8 mouse cellular contexts compared by ENCODE assay signal in the genomic region with DNA sequence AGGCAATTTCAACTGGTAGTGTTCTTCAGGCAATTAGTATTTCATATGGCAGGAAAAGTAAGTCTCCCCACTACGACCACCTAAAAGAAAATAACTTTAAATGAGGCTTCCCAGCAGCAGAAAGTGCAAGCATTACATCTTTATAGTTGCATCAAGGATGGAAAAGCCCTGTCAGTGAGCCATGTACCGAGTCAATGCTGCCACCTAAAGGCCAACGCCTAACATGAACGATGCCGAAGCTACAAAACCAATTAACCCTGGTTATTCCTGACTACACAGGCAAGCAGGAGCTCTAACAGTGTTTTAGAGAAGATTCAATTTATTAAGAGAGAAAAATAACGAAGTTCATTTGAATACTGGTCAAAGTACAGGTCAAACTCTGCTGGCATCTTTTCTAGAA. TPM values are rescaled to one million over a fixed set of nuclear protein-coding genes. Genes with fewer than 3 reads are reported as not detected.
DNase-seq lines count a peak whose midpoint lies in the region; ATAC-seq and TF ChIP-seq lines count a peak whose summit lies in the region.

No protein-coding gene starts in this region.

- H3K4me3 ChIP-seq in liver, adult 2 months (ENCODE audit: insufficient read depth, low read depth, low read length), result no peak overlapping the region
- H3K4me3 ChIP-seq in liver, embryonic 11.5 days (ENCODE audit: low read depth, low read length), result no peak overlapping the region
- no peak overlapping the region for H3K4me3 ChIP-seq in forebrain, embryonic 11.5 days (ENCODE audit: low read depth, low read length)
- no peak overlapping the region for H3K4me3 ChIP-seq in hindbrain, embryonic 11.5 days (ENCODE audit: low read depth, low read length)
- no peak overlapping the region for H3K4me3 ChIP-seq in left cerebral cortex, adult 2 months
- no peak overlapping the region for H3K4me3 ChIP-seq in midbrain, embryonic 13.5 days (replicated peaks)

- H3K36me3 ChIP-seq in liver, adult 2 months (ENCODE audit: control insufficient read depth, insufficient read depth, low read length), result peaks cover 8% of the 10 kb centered on the region
- no peaks in the 10 kb centered on the region for H3K36me3 ChIP-seq in liver, embryonic 11.5 days (ENCODE audit: control insufficient read depth, insufficient read depth, low read length)
- no peaks in the 10 kb centered on the region for H3K36me3 ChIP-seq in forebrain, embryonic 11.5 days (ENCODE audit: control insufficient read depth, insufficient read depth, low read length)
- no peaks in the 10 kb centered on the region for H3K36me3 ChIP-seq in hindbrain, embryonic 11.5 days (ENCODE audit: control insufficient read depth, insufficient read depth, low read length)
- no peaks in the 10 kb centered on the region for H3K36me3 ChIP-seq in midbrain, embryonic 13.5 days

- no peaks in the 10 kb centered on the region; the same call in 1 of the 2 replicates for H3K4me1 ChIP-seq in liver, adult 2 months (ENCODE audit: control insufficient read depth, insufficient read depth, low read length)
- no peaks in the 10 kb centered on the region; the same call in 1 of the 2 replicates for H3K4me1 ChIP-seq in liver, embryonic 11.5 days (replicated peaks; ENCODE audit: control insufficient read depth, insufficient read depth, low read length)
- no peaks in the 10 kb centered on the region for H3K4me1 ChIP-seq in forebrain, embryonic 11.5 days (replicated peaks; ENCODE audit: control insufficient read depth, insufficient read depth, low read length)
- H3K4me1 ChIP-seq in hindbrain, embryonic 11.5 days (replicated peaks; ENCODE audit: control insufficient read depth, insufficient read depth, low read length), result no peaks in the 10 kb centered on the region
- H3K4me1 ChIP-seq in midbrain, embryonic 13.5 days (replicated peaks), result peaks cover 30% of the 10 kb centered on the region

- no peak overlapping the region for H3K4me2 ChIP-seq in liver, embryonic 11.5 days
- no peak overlapping the region for H3K4me2 ChIP-seq in forebrain, embryonic 11.5 days (ENCODE audit: low read depth, low read length, severe bottlenecking)
- H3K4me2 ChIP-seq in hindbrain, embryonic 11.5 days (replicated peaks; ENCODE audit: low read depth, low read length), result no peak overlapping the region
- H3K4me2 ChIP-seq in midbrain, embryonic 13.5 days (replicated peaks), result no peak overlapping the region

- 13% methylated on average over 6 of the region's 6 CpGs for WGBS in liver, adult 2 months
- WGBS in liver, embryonic 11.5 days, result 8% methylated on average over 6 of the region's 6 CpGs
- 8% methylated on average over 6 of the region's 6 CpGs for WGBS in forebrain, embryonic 11.5 days
- WGBS in hindbrain, embryonic 11.5 days, result 11% methylated on average over 6 of the region's 6 CpGs
- WGBS in midbrain, embryonic 13.5 days, result 2% methylated on average over 6 of the region's 6 CpGs

- intact Hi-C loops in left cerebral cortex, adult 2 months (cut with DNase I), result loop anchor here (2.0 to 10.0 kb wide), 3 partner anchors 31 to 583 kb away; a partner anchor contains a TSS

- H3K27ac ChIP-seq in liver, adult 2 months (replicated peaks; ENCODE audit: insufficient read depth, low read depth, low read length), result no peak overlapping the region
- no peak overlapping the region for H3K27ac ChIP-seq in liver, embryonic 11.5 days (ENCODE audit: low read depth, low read length)
- H3K27ac ChIP-seq in forebrain, embryonic 11.5 days (ENCODE audit: low read depth, low read length), result no peak overlapping the region
- H3K27ac ChIP-seq in hindbrain, embryonic 11.5 days (ENCODE audit: low read depth, low read length), result no peak overlapping the region
- H3K27ac ChIP-seq in left cerebral cortex, adult 2 months, result no peak overlapping the region
- H3K27ac ChIP-seq in midbrain, embryonic 13.5 days, result no peak overlapping the region

- H3K9me3 ChIP-seq in liver, embryonic 11.5 days (ENCODE audit: control insufficient read depth, low read length), result no peaks in the 10 kb centered on the region
- H3K9me3 ChIP-seq in forebrain, embryonic 11.5 days (ENCODE audit: control insufficient read depth, low read length), result no peaks in the 10 kb centered on the region
- H3K9me3 ChIP-seq in hindbrain, embryonic 11.5 days (ENCODE audit: control insufficient read depth, low read length), result no peaks in the 10 kb centered on the region
- H3K9me3 ChIP-seq in midbrain, embryonic 13.5 days, result no peaks in the 10 kb centered on the region

- no peaks in the 10 kb centered on the region for H3K27me3 ChIP-seq in liver, adult 2 months (ENCODE audit: control insufficient read depth, insufficient read depth, low read length)
- no peaks in the 10 kb centered on the region for H3K27me3 ChIP-seq in liver, embryonic 11.5 days (replicated peaks; ENCODE audit: control insufficient read depth, insufficient read depth, low read length)
- H3K27me3 ChIP-seq in forebrain, embryonic 11.5 days (ENCODE audit: control insufficient read depth, insufficient read depth, low read length), result no peaks in the 10 kb centered on the region
- H3K27me3 ChIP-seq in hindbrain, embryonic 11.5 days (ENCODE audit: control insufficient read depth, insufficient read depth, low read length), result no peaks in the 10 kb centered on the region
- H3K27me3 ChIP-seq in midbrain, embryonic 13.5 days, result no peaks in the 10 kb centered on the region

- TF ChIP-seq CTCF in liver, adult 2 months (IDR thresholded peaks at IDR 0.05; ENCODE audit: low read depth, low read length), result peak; percentile 73
- TF ChIP-seq CTCF in left cerebral cortex, adult 2 months (IDR thresholded peaks at IDR 0.05), result peak; percentile 84

- ATAC-seq in liver, embryonic 11.5 days (replicated peaks; ENCODE audit: low FRiP score), result no peak
- ATAC-seq in forebrain, embryonic 11.5 days (replicated peaks; ENCODE audit: low FRiP score), result no peak
- ATAC-seq in hindbrain, embryonic 11.5 days (ENCODE audit: low FRiP score), result no peak
- peak; percentile 48 for ATAC-seq in midbrain, embryonic 13.5 days

- peak; percentile 49 for DNase-seq in liver, adult 2 months (ENCODE audit: extremely low read depth, low read depth, low spot score)
- DNase-seq in liver, embryonic 11.5 days (ENCODE audit: low spot score), result no peak
- peak; percentile 38 for DNase-seq in c-Kit-positive CD71-negative TER-119-negative erythroid progenitor cells, embryonic 14.5 days (ENCODE audit: low read depth)
- DNase-seq in forebrain, embryonic 11.5 days (ENCODE audit: low spot score), result peak; percentile 65
- peak; percentile 75 for DNase-seq in hindbrain, embryonic 11.5 days (ENCODE audit: low spot score)
- peak; percentile 61 to 66 for DNase-seq in left cerebral cortex, adult 2 months (ENCODE audit: extremely low spot score in 1 of 2, low spot score in 2 of 2)
- peak; percentile 45 to 69 for DNase-seq in spleen, postnatal 4 days (ENCODE audit: low spot score in 2 of 2)

- no peak overlapping the region for H3K9ac ChIP-seq in liver, adult 2 months (ENCODE audit: low read depth, low read length)
- no peak overlapping the region for H3K9ac ChIP-seq in liver, embryonic 11.5 days (ENCODE audit: low read depth, low read length)
- no peak overlapping the region for H3K9ac ChIP-seq in forebrain, embryonic 11.5 days (ENCODE audit: low read length)
- no peak overlapping the region for H3K9ac ChIP-seq in hindbrain, embryonic 11.5 days (ENCODE audit: low read depth, low read length)
- no peak overlapping the region for H3K9ac ChIP-seq in midbrain, embryonic 13.5 days (replicated peaks)

- no peak for TF ChIP-seq POLR2A in liver, adult 2 months (IDR thresholded peaks at IDR 0.05; ENCODE audit: extremely low read depth, insufficient read depth, low read length)

- peaks cover 2% of the 10 kb centered on the region; the same call in 1 of the 2 replicates for H3K79me2 ChIP-seq in liver, adult 2 months (ENCODE audit: control insufficient read depth, insufficient read depth, low read length)

RNA-seq across cellular contexts. Expression of a gene that starts 32.0 kb away (rescaled TPM):
- total RNA-seq in liver, adult 2 months (2014; rRNA removed), result 12.2 and 14.3 TPM in 2 replicates
- 5.4 TPM in 2 replicates for polyA plus RNA-seq in liver, adult 2 months (2012; rRNA removed)
- polyA plus RNA-seq in liver, embryonic 11.5 days (2014; fragmentation: Nextera tagmentation; extraction: Ambion mirVana), result 2.8 and 3.0 TPM in 2 replicates
- 5.8 and 6.9 TPM in 2 replicates for polyA plus RNA-seq in forebrain, embryonic 11.5 days (2014; fragmentation: Nextera tagmentation; extraction: Ambion mirVana)
- 9.1 and 9.7 TPM in 2 replicates for polyA plus RNA-seq in hindbrain, embryonic 11.5 days (2014; fragmentation: Nextera tagmentation; extraction: Ambion mirVana)
- total RNA-seq in left cerebral cortex, adult 2 months (2021), result 10 to 100 TPM; 59.0 to 66.2 TPM
- 28.5 and 29.0 TPM in 2 replicates for polyA plus RNA-seq in midbrain, embryonic 13.5 days (2015; fragmentation: Nextera tagmentation; extraction: Ambion mirVana)
